Comparison of ENCODE assay signal across 31 mouse cellular contexts in the genomic region with DNA sequence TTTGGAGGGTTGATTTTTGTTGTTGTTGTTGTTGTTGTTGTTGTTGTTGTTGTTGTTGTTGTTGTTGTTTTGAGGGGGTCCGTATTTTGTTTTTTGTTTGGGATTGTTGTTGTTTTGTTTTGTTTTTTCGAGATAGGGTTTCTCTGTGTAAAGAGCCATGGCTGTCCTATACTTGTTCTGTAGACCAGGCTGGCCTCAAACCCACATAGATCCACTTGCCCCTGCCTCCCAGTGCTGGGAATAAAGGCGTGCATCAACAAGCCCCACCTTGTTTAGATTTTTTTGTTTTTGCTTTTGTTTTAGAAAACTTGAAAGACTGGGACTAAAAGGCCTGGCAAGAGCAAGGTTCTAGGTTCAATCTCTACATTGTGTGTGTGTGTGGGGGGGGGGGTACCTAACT. TPM values are rescaled to one million over a fixed set of nuclear protein-coding genes. Genes with fewer than 3 reads are reported as not detected.
DNase-seq lines count a peak whose midpoint lies in the region; ATAC-seq and TF ChIP-seq lines count a peak whose summit lies in the region.
"Had no signal": no experiment of that assay in that cellular context is flagged by ENCODE, and none has a peak within 500 bp of the region (broad histone marks: within the 10 kb centered on the region; RNA-seq: fewer than 3 reads in every experiment).

No protein-coding gene starts in this region.

- no peak overlapping the region for H3K9ac ChIP-seq in forebrain, embryonic 16.5 days (replicated peaks; ENCODE audit: low read depth, low read length)
- no peak overlapping the region for H3K9ac ChIP-seq in midbrain, embryonic 12.5 days (replicated peaks)
- H3K9ac ChIP-seq in midbrain, postnatal 0 days (replicated peaks; ENCODE audit: low read length, poor library complexity, severe bottlenecking): no peak overlapping the region
- H3K9ac ChIP-seq: embryonic facial prominence, embryonic 13.5 days; heart, embryonic 13.5 days; hindbrain, embryonic 12.5 days; hindbrain, embryonic 15.5 days had no signal

- H3K4me2 ChIP-seq in forebrain, embryonic 16.5 days (ENCODE audit: low read length): no peak overlapping the region
- H3K4me2 ChIP-seq in midbrain, embryonic 12.5 days (replicated peaks): no peak overlapping the region
- H3K4me2 ChIP-seq in midbrain, postnatal 0 days (ENCODE audit: low read depth, low read length, poor library complexity, severe bottlenecking): no peak overlapping the region
- H3K4me2 ChIP-seq: embryonic facial prominence, embryonic 13.5 days; heart, embryonic 13.5 days; hindbrain, embryonic 12.5 days; hindbrain, embryonic 15.5 days had no signal

- no peaks in the 10 kb centered on the region for H3K9me3 ChIP-seq in forebrain, embryonic 10.5 days
- no peaks in the 10 kb centered on the region for H3K9me3 ChIP-seq in forebrain, embryonic 16.5 days (ENCODE audit: control insufficient read depth, low read length)
- H3K9me3 ChIP-seq in midbrain, embryonic 12.5 days: no peaks in the 10 kb centered on the region
- H3K9me3 ChIP-seq in midbrain, postnatal 0 days (ENCODE audit: low read length): no peaks in the 10 kb centered on the region
- H3K9me3 ChIP-seq: embryonic facial prominence, embryonic 13.5 days; G1E; heart, embryonic 10.5 days; heart, embryonic 13.5 days; hindbrain, embryonic 12.5 days; hindbrain, embryonic 15.5 days had no signal

- no peaks in the 10 kb centered on the region for H3K27me3 ChIP-seq in forebrain, embryonic 10.5 days (ENCODE audit: poor library complexity, severe bottlenecking)
- no peaks in the 10 kb centered on the region for H3K27me3 ChIP-seq in forebrain, embryonic 16.5 days (replicated peaks; ENCODE audit: control insufficient read depth, insufficient read depth, low read length)
- no peaks in the 10 kb centered on the region for H3K27me3 ChIP-seq in midbrain, embryonic 12.5 days
- no peaks in the 10 kb centered on the region for H3K27me3 ChIP-seq in midbrain, postnatal 0 days (ENCODE audit: insufficient read depth, low read length)
- H3K27me3 ChIP-seq: embryonic facial prominence, embryonic 13.5 days; heart, embryonic 13.5 days; hindbrain, embryonic 12.5 days; hindbrain, embryonic 15.5 days had no signal

- no peak overlapping the region for H3K4me3 ChIP-seq in forebrain, embryonic 10.5 days
- no peak overlapping the region for H3K4me3 ChIP-seq in forebrain, embryonic 16.5 days (replicated peaks; ENCODE audit: low read length)
- no peak overlapping the region for H3K4me3 ChIP-seq in midbrain, embryonic 12.5 days
- no peak overlapping the region for H3K4me3 ChIP-seq in midbrain, postnatal 0 days (ENCODE audit: low read depth, low read length)
- H3K4me3 ChIP-seq: embryonic facial prominence, embryonic 13.5 days; erythroblast, embryonic 14.5 days; heart, adult 2 months; heart, embryonic 10.5 days; heart, embryonic 13.5 days; hindbrain, embryonic 12.5 days; hindbrain, embryonic 15.5 days had no signal

- WGBS in forebrain, embryonic 10.5 days: 43% methylated on average over 3 of the region's 3 CpGs
- 44% methylated on average over 3 of the region's 3 CpGs for WGBS in forebrain, embryonic 16.5 days
- WGBS in midbrain, embryonic 12.5 days: 58% methylated on average over 3 of the region's 3 CpGs
- 47% methylated on average over 3 of the region's 3 CpGs for WGBS in midbrain, postnatal 0 days

- no peak for DNase-seq in forebrain, embryonic 10.5 days (ENCODE audit: extremely low spot score, low spot score)
- peak; percentile 16 for DNase-seq in heart, adult 11 months
- no peak for DNase-seq in heart, postnatal 10 days
- no peak for DNase-seq in midbrain, postnatal 0 days (ENCODE audit: low spot score)
- DNase-seq: adrenal gland, postnatal 10 days; adrenal gland, postnatal 36 days; B cell, adult 2 months; cerebellum, adult 18-20 months; cerebellum, adult 9-10 months; cerebellum, postnatal 14 days; gastrocnemius, postnatal 25 days; heart, adult 2 months had no signal

- peaks cover 11% of the 10 kb centered on the region for H3K4me1 ChIP-seq in forebrain, embryonic 10.5 days
- 0 out of 2 replicates have a peak, but pooled peaks cover 3% of the 10 kb centered on the region for H3K4me1 ChIP-seq in forebrain, embryonic 16.5 days (replicated peaks; ENCODE audit: control insufficient read depth, insufficient read depth, low read length)
- H3K4me1 ChIP-seq in midbrain, embryonic 12.5 days: peaks cover 7% of the 10 kb centered on the region; the same call in 1 of the 2 replicates
- H3K4me1 ChIP-seq in midbrain, postnatal 0 days (ENCODE audit: insufficient read depth, low read length): no peaks in the 10 kb centered on the region
- H3K4me1 ChIP-seq: embryonic facial prominence, embryonic 13.5 days; heart, embryonic 10.5 days; heart, embryonic 13.5 days; hindbrain, embryonic 12.5 days; hindbrain, embryonic 15.5 days had no signal

- TF ChIP-seq CTCF in midbrain, postnatal 0 days (IDR thresholded peaks at IDR 0.05): no peak

- no peaks in the 10 kb centered on the region for H3K36me3 ChIP-seq in forebrain, embryonic 10.5 days (replicated peaks)
- no peaks in the 10 kb centered on the region for H3K36me3 ChIP-seq in forebrain, embryonic 16.5 days (ENCODE audit: control insufficient read depth, insufficient read depth)
- H3K36me3 ChIP-seq in midbrain, embryonic 12.5 days: no peaks in the 10 kb centered on the region
- no peaks in the 10 kb centered on the region for H3K36me3 ChIP-seq in midbrain, postnatal 0 days (ENCODE audit: insufficient read depth, low read length)
- H3K36me3 ChIP-seq: embryonic facial prominence, embryonic 13.5 days; G1E; heart, embryonic 10.5 days; heart, embryonic 13.5 days; hindbrain, embryonic 12.5 days; hindbrain, embryonic 15.5 days had no signal

- peak overlapping the region; percentile 26; the same call in 1 of the 2 replicates for H3K27ac ChIP-seq in forebrain, embryonic 10.5 days
- H3K27ac ChIP-seq in forebrain, embryonic 16.5 days (ENCODE audit: low read length): no peak overlapping the region
- peak overlapping the region; percentile 43 for H3K27ac ChIP-seq in midbrain, embryonic 12.5 days (replicated peaks)
- H3K27ac ChIP-seq in midbrain, postnatal 0 days (ENCODE audit: low read depth, low read length): no peak overlapping the region
- H3K27ac ChIP-seq: embryonic facial prominence, embryonic 13.5 days; heart, adult 2 months; heart, embryonic 10.5 days; heart, embryonic 13.5 days; hindbrain, embryonic 12.5 days; hindbrain, embryonic 15.5 days had no signal

- no peak for ATAC-seq in forebrain, embryonic 16.5 days
- peak; percentile 54; the same call in 1 of the 2 replicates for ATAC-seq in midbrain, embryonic 12.5 days (ENCODE audit: low FRiP score, low read depth)
- ATAC-seq in midbrain, postnatal 0 days (ENCODE audit: low FRiP score): no peak
- ATAC-seq: intestine, postnatal 0 days; Patski had no signal

- intact Hi-C loops in heart, postnatal 10 days (cut with DNase I): no loop called here

RNA-seq across cellular contexts. Expression of gene Crxos, which starts 0.6 kb away (rescaled TPM):
- polyA plus RNA-seq in forebrain, embryonic 10.5 days (2016; fragmentation: Nextera tagmentation; extraction: Ambion mirVana): not detected in 2 replicates
- not detected in 2 replicates for polyA plus RNA-seq in forebrain, embryonic 16.5 days (2015; fragmentation: Nextera tagmentation; extraction: Ambion mirVana)
- not detected for total RNA-seq in heart, postnatal 10 days (2021)
- 0.51 and 0.73 TPM in 2 replicates for polyA plus RNA-seq in midbrain, embryonic 12.5 days (2016; fragmentation: Nextera tagmentation; extraction: Ambion mirVana)
- total RNA-seq in midbrain, postnatal 0 days (2014; rRNA removed): not detected in 2 replicates
- not detected in 2 replicates for polyA plus RNA-seq in midbrain, postnatal 0 days (2015; fragmentation: Nextera tagmentation; extraction: Ambion mirVana)
- total RNA-seq: adrenal gland, postnatal 36 days; gastrocnemius, adult 8-10 months; gastrocnemius, postnatal 25 days; heart, adult 2 months; heart, postnatal 25 days; hematopoietic stem cell, adult 5-6 weeks had no signal
- polyA plus RNA-seq: embryonic facial prominence, embryonic 13.5 days; G1E; gonadal fat pad, adult 2 months; heart, adult 2 months; heart, embryonic 10.5 days; heart, embryonic 13.5 days; heart, embryonic 16.5 days; hindbrain, embryonic 12.5 days; hindbrain, embryonic 15.5 days; intestine, embryonic 14.5 days; intestine, postnatal 0 days; Patski had no signal

RNA-seq across cellular contexts. Expression of gene Crx, which starts 2.1 kb away (rescaled TPM):
- polyA plus RNA-seq in forebrain, embryonic 10.5 days (2016; fragmentation: Nextera tagmentation; extraction: Ambion mirVana): 0.07 and 0.27 TPM in 2 replicates
- 0.07 TPM in 1 of 2 replicates, not detected in the other for polyA plus RNA-seq in forebrain, embryonic 16.5 days (2015; fragmentation: Nextera tagmentation; extraction: Ambion mirVana)
- total RNA-seq in heart, postnatal 10 days (2021): not detected
- polyA plus RNA-seq in midbrain, embryonic 12.5 days (2016; fragmentation: Nextera tagmentation; extraction: Ambion mirVana): 0.58 and 0.94 TPM in 2 replicates
- 0.24 TPM in 1 of 2 replicates, not detected in the other for total RNA-seq in midbrain, postnatal 0 days (2014; rRNA removed)
- polyA plus RNA-seq in midbrain, postnatal 0 days (2015; fragmentation: Nextera tagmentation; extraction: Ambion mirVana): 0.22 TPM in 1 of 2 replicates, not detected in the other
- total RNA-seq: adrenal gland, adult 18-20 months; adrenal gland, postnatal 10 days; adrenal gland, postnatal 36 days; CH12.LX; gastrocnemius, adult 8-10 months; gastrocnemius, postnatal 25 days; heart, adult 2 months; heart, postnatal 25 days; hematopoietic stem cell, adult 5-6 weeks had no signal
- polyA plus RNA-seq: embryonic facial prominence, embryonic 13.5 days; erythroblast, embryonic 14.5 days; G1E; gonadal fat pad, adult 2 months; heart, adult 2 months; heart, embryonic 10.5 days; heart, embryonic 13.5 days; heart, embryonic 16.5 days; hindbrain, embryonic 12.5 days; hindbrain, embryonic 15.5 days; intestine, embryonic 14.5 days; intestine, postnatal 0 days; Patski had no signal

RNA-seq across cellular contexts. Expression of gene Selenow, which starts 40.4 kb away (rescaled TPM):
- polyA plus RNA-seq in forebrain, embryonic 10.5 days (2016; fragmentation: Nextera tagmentation; extraction: Ambion mirVana): 828 and 843 TPM in 2 replicates
- 1,473 and 1,544 TPM in 2 replicates for polyA plus RNA-seq in forebrain, embryonic 16.5 days (2015; fragmentation: Nextera tagmentation; extraction: Ambion mirVana)
- 100 to 1,000 TPM; 184 to 195 TPM for total RNA-seq in heart, postnatal 10 days (2021)
- polyA plus RNA-seq in midbrain, embryonic 12.5 days (2016; fragmentation: Nextera tagmentation; extraction: Ambion mirVana): 1,059 and 1,095 TPM in 2 replicates
- total RNA-seq in midbrain, postnatal 0 days (2014; rRNA removed): 718 and 730 TPM in 2 replicates
- 2,106 and 2,315 TPM in 2 replicates for polyA plus RNA-seq in midbrain, postnatal 0 days (2015; fragmentation: Nextera tagmentation; extraction: Ambion mirVana)

RNA-seq across cellular contexts. Expression of gene Obox6, which starts 42.4 kb away (rescaled TPM):
- polyA plus RNA-seq in forebrain, embryonic 10.5 days (2016; fragmentation: Nextera tagmentation; extraction: Ambion mirVana): not detected in 2 replicates
- not detected in 2 replicates for polyA plus RNA-seq in forebrain, embryonic 16.5 days (2015; fragmentation: Nextera tagmentation; extraction: Ambion mirVana)
- not detected for total RNA-seq in heart, postnatal 10 days (2021)
- polyA plus RNA-seq in midbrain, embryonic 12.5 days (2016; fragmentation: Nextera tagmentation; extraction: Ambion mirVana): not detected in 2 replicates
- total RNA-seq in midbrain, postnatal 0 days (2014; rRNA removed): not detected in 2 replicates
- not detected in 2 replicates for polyA plus RNA-seq in midbrain, postnatal 0 days (2015; fragmentation: Nextera tagmentation; extraction: Ambion mirVana)
- total RNA-seq: adrenal gland, adult 18-20 months; adrenal gland, postnatal 10 days; adrenal gland, postnatal 36 days; CH12.LX; gastrocnemius, adult 8-10 months; gastrocnemius, postnatal 25 days; heart, adult 2 months; heart, postnatal 25 days; hematopoietic stem cell, adult 5-6 weeks had no signal
- polyA plus RNA-seq: embryonic facial prominence, embryonic 13.5 days; erythroblast, embryonic 14.5 days; G1E; gonadal fat pad, adult 2 months; heart, adult 2 months; heart, embryonic 10.5 days; heart, embryonic 13.5 days; heart, embryonic 16.5 days; hindbrain, embryonic 12.5 days; hindbrain, embryonic 15.5 days; intestine, embryonic 14.5 days; intestine, postnatal 0 days; Patski had no signal

Comparison
In these comparisons a context has a peak if more than half of its experiments do, and no peak if none do; other contexts are left out.
1. H3K27ac ChIP-seq: peak in forebrain, embryonic 10.5 days (single experiment) and midbrain, embryonic 12.5 days (single experiment); none in forebrain, embryonic 16.5 days (single experiment) and midbrain, postnatal 0 days (single experiment).